In the genomic region with DNA sequence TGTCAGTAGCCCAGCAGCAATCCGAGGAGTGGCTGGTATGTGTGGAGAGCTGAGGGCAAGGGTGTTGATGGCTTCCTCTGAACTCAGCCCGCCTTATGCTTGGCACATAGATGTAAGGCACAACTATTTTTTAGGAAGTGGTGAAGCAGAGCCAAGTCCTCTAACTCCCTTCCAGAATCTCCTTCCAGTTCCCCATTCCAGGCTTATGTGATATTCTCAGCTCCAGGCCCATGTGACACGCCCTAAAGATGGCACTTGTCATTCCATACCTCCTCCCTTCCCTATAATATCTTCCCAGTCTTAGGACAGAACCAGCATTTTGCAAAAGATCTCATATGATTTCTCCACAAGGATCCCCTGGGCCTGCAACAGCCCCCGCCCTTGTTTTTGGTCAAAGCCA, we compare ENCODE assay signal across 27 mouse cellular contexts.
DNase-seq lines count a peak whose midpoint lies in the region; ATAC-seq and TF ChIP-seq lines count a peak whose summit lies in the region.
"Had no signal": no experiment of that assay in that cellular context is flagged by ENCODE, and none has a peak within 500 bp of the region (broad histone marks: within the 10 kb centered on the region; RNA-seq: fewer than 3 reads in every experiment).

No protein-coding gene starts in this region.

- no peak for DNase-seq in forebrain, postnatal 0 days
- peak; percentile 15 to 37 for DNase-seq in frontal cortex, postnatal 36 days (ENCODE audit: low spot score in 2 of 2)
- DNase-seq in frontal cortex, postnatal 25 days (ENCODE audit: low spot score in 2 of 2) = no peak
- peak; percentile 33 for DNase-seq in brain, adult 2 months (ENCODE audit: low read depth, low spot score)
- no peak for DNase-seq in adrenal gland, postnatal 4 days (ENCODE audit: low spot score in 2 of 2)
- DNase-seq: adrenal gland, adult 2 months; adrenal gland, postnatal 10 days; adrenal gland, postnatal 25 days; B cell, adult 2 months; cerebellum, adult 11 months; cerebellum, adult 18-20 months; cerebellum, adult 8-10 months; cerebellum, adult 9-11 months; cerebellum, postnatal 14 days; cerebellum, postnatal 36 days; embryo, embryonic 11 days had no signal

- no peak overlapping the region for H3K4me3 ChIP-seq in forebrain, postnatal 0 days (ENCODE audit: low read depth, low read length)
- no peak overlapping the region for H3K4me3 ChIP-seq in forebrain, embryonic 16.5 days (replicated peaks; ENCODE audit: low read length)
- H3K4me3 ChIP-seq: embryonic facial prominence, embryonic 13.5 days; embryonic facial prominence, embryonic 15.5 days; erythroblast, embryonic 14.5 days; forebrain, embryonic 10.5 days; forebrain, embryonic 12.5 days had no signal

- no peaks in the 10 kb centered on the region for H3K4me1 ChIP-seq in forebrain, postnatal 0 days (ENCODE audit: insufficient read depth)
- 0 out of 2 replicates have a peak, but pooled peaks cover 3% of the 10 kb centered on the region for H3K4me1 ChIP-seq in forebrain, embryonic 16.5 days (replicated peaks; ENCODE audit: control insufficient read depth, insufficient read depth, low read length)

- 80% methylated on average over 4 of the region's 4 CpGs for WGBS in forebrain, postnatal 0 days
- WGBS in forebrain, embryonic 16.5 days = 79% methylated on average over 4 of the region's 4 CpGs

- TF ChIP-seq CTCF in forebrain, postnatal 0 days (IDR thresholded peaks at IDR 0.05; ENCODE audit: low read depth) = no peak

- peak; percentile 51 for ATAC-seq in forebrain, postnatal 0 days
- ATAC-seq in forebrain, embryonic 16.5 days = no peak
- ATAC-seq: CD4-positive, CD25-positive, alpha-beta regulatory T cell, adult 4 months; forebrain, embryonic 14.5 days; Patski had no signal

- no peak overlapping the region for H3K27ac ChIP-seq in forebrain, postnatal 0 days (ENCODE audit: low read depth, low read length)
- H3K27ac ChIP-seq in forebrain, embryonic 16.5 days (ENCODE audit: low read length) = no peak overlapping the region
- H3K27ac ChIP-seq: embryonic facial prominence, embryonic 13.5 days; embryonic facial prominence, embryonic 15.5 days; forebrain, embryonic 10.5 days; forebrain, embryonic 12.5 days had no signal

- no peaks in the 10 kb centered on the region for H3K36me3 ChIP-seq in forebrain, postnatal 0 days (ENCODE audit: insufficient read depth)
- H3K36me3 ChIP-seq in forebrain, embryonic 16.5 days (ENCODE audit: control insufficient read depth, insufficient read depth) = no peaks in the 10 kb centered on the region
- H3K36me3 ChIP-seq: embryonic facial prominence, embryonic 13.5 days; embryonic facial prominence, embryonic 15.5 days; forebrain, embryonic 10.5 days; forebrain, embryonic 12.5 days; G1E had no signal

- no peaks in the 10 kb centered on the region for H3K27me3 ChIP-seq in forebrain, postnatal 0 days (ENCODE audit: insufficient read depth, low read length)
- no peaks in the 10 kb centered on the region for H3K27me3 ChIP-seq in forebrain, embryonic 16.5 days (replicated peaks; ENCODE audit: control insufficient read depth, insufficient read depth, low read length)
- H3K27me3 ChIP-seq: CH12.LX; embryonic facial prominence, embryonic 13.5 days; embryonic facial prominence, embryonic 15.5 days; forebrain, embryonic 12.5 days; Patski had no signal

- no peak overlapping the region for H3K4me2 ChIP-seq in forebrain, postnatal 0 days (ENCODE audit: low read depth)
- no peak overlapping the region for H3K4me2 ChIP-seq in forebrain, embryonic 16.5 days (ENCODE audit: low read length)
- H3K4me2 ChIP-seq: embryonic facial prominence, embryonic 13.5 days; embryonic facial prominence, embryonic 15.5 days; forebrain, embryonic 12.5 days had no signal

- no peak overlapping the region for H3K9ac ChIP-seq in forebrain, postnatal 0 days
- H3K9ac ChIP-seq in forebrain, embryonic 16.5 days (replicated peaks; ENCODE audit: low read depth, low read length) = no peak overlapping the region
- H3K9ac ChIP-seq: embryonic facial prominence, embryonic 13.5 days; embryonic facial prominence, embryonic 15.5 days; forebrain, embryonic 12.5 days had no signal

- no peaks in the 10 kb centered on the region for H3K9me3 ChIP-seq in forebrain, postnatal 0 days (ENCODE audit: low read length)
- no peaks in the 10 kb centered on the region for H3K9me3 ChIP-seq in forebrain, embryonic 16.5 days (ENCODE audit: control insufficient read depth, low read length)
- H3K9me3 ChIP-seq: embryonic facial prominence, embryonic 13.5 days; embryonic facial prominence, embryonic 15.5 days; forebrain, embryonic 10.5 days; forebrain, embryonic 12.5 days had no signal

Comparison
In these comparisons a context has a peak if more than half of its experiments do, and no peak if none do; other contexts are left out.
1. DNase-seq: peak in frontal cortex, postnatal 36 days (2 of 2) and brain, adult 2 months (single experiment); none in forebrain, postnatal 0 days (single experiment), frontal cortex, postnatal 25 days (0 of 2) and adrenal gland, postnatal 4 days (0 of 2).